Mouse (Mus musculus): ENCODE results near the gene Nectin1. TPM values are rescaled to one million over a fixed set of nuclear protein-coding genes. Genes with fewer than 3 reads are reported as not detected.
A peak's percentile ranks its signal among the peaks of the same experiment; 100 is the strongest.

Gene Nectin1
- polyA plus RNA-seq, 1 experiment from 2014 or later = 1.6 TPM

GRCm38 (mm10) chr9:43741277-43741676, 2.5 kb upstream of the Nectin1 start:
- WGBS (ENCODE audit: insufficient replicate concordance) = 11% methylated on average over 2 of the region's 2 CpGs
- Histone ChIP-seq H3K9ac (no peak overlapping the region), H3K4me3 (replicated peaks) (no peak overlapping the region), H3K4me1 (replicated peaks) (peaks cover 25% of the 10 kb centered on the region), H3K36me3 (replicated peaks) (no peaks in the 10 kb centered on the region), H3K27ac (replicated peaks) (no peak overlapping the region), H3K27me3 (peaks cover 48% of the 10 kb centered on the region), H3K9me3 (replicated peaks) (no peaks in the 10 kb centered on the region), H3K4me2 (no peak overlapping the region)
- no peak for ATAC-seq (ENCODE audit: insufficient read depth)

DNA sequence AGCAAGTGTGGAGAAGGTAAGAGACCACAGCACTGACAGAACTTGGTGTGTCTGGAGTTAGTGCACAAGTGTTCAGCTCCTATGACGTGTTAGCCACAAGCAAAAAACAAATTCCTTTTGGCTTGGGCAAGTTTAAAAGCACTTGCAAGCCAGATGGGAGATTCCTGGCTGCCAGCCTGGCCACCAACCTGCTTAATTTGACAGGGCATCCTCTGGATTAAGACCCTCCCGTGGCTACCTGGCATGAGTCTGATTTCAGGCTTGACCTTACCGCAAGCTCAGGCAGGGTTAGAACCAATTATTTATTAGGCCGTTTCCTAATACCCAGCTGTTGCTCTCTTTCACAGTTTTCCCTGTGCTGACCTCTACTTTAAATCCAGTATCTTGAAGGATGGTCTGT, 1.7 kb upstream of the Nectin1 start:
- peaks cover 25% of the 10 kb centered on the region for H3K4me1 ChIP-seq (replicated peaks)
- WGBS (ENCODE audit: insufficient replicate concordance) = 69% methylated on average over 4 of the region's 4 CpGs
- no peak for ATAC-seq (ENCODE audit: insufficient read depth)

DNA sequence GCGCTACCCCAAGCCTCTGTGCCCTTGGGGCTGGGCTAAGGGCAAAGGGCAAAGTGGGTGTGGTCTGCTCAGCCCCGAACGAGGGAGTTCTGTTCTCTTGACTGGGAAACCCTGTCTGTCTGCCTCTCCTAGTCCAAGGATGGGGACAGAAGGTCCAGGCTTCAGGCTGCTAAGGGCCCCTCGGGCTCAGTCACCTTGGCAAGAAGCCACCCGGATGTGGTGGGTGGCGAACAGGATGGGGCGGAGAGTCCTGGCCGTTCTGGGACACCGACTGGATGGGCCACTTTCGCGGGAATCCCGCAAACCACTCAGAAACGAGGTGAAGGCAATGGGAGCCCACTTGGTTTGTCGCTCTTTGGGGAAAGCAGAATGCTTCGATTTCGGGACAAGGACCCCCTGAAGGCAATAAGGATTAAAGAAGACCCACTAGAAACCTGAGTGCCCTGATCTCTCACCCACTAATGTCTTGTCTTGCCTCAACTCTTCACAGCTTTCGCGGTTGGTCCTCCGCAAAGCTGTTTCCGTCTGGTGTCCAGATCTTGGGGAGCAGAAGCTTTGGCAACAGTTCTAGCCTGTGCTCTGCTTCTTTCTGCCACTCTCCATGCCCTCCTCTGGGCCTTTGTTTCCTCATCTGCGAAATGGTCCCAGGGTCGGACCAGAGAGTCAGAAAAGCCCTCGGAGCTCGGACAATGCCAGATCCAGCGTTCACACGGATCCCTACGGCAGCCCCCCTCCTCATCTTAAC, 710 bp upstream of the Nectin1 start:
- Histone ChIP-seq H3K4me2 (peak overlapping the region; percentile 71), H3K27me3 (peaks cover 65% of the 10 kb centered on the region), H3K27ac (replicated peaks) (peak overlapping the region; percentile 73), H3K36me3 (replicated peaks) (no peaks in the 10 kb centered on the region), H3K4me3 (replicated peaks) (peak overlapping the region; percentile 63), H3K9me3 (replicated peaks) (no peaks in the 10 kb centered on the region), H3K4me1 (replicated peaks) (peaks cover 22% of the 10 kb centered on the region), H3K9ac (peak overlapping the region; percentile 60; the same call in 1 of the 2 replicates)
- peak; percentile 59 for ATAC-seq (ENCODE audit: insufficient read depth)
- WGBS (ENCODE audit: insufficient replicate concordance) = 2% methylated on average over 27 of the region's 27 CpGs

More for the DNA sequence above, 1.7 kb upstream of the Nectin1 start:
- Histone ChIP-seq H3K27me3 (peaks cover 56% of the 10 kb centered on the region), H3K9me3 (replicated peaks) (no peaks in the 10 kb centered on the region), H3K27ac (replicated peaks) (no peak overlapping the region), H3K4me3 (replicated peaks) (no peak overlapping the region), H3K4me2 (no peak overlapping the region), H3K9ac (no peak overlapping the region), H3K36me3 (replicated peaks) (no peaks in the 10 kb centered on the region)

DNA sequence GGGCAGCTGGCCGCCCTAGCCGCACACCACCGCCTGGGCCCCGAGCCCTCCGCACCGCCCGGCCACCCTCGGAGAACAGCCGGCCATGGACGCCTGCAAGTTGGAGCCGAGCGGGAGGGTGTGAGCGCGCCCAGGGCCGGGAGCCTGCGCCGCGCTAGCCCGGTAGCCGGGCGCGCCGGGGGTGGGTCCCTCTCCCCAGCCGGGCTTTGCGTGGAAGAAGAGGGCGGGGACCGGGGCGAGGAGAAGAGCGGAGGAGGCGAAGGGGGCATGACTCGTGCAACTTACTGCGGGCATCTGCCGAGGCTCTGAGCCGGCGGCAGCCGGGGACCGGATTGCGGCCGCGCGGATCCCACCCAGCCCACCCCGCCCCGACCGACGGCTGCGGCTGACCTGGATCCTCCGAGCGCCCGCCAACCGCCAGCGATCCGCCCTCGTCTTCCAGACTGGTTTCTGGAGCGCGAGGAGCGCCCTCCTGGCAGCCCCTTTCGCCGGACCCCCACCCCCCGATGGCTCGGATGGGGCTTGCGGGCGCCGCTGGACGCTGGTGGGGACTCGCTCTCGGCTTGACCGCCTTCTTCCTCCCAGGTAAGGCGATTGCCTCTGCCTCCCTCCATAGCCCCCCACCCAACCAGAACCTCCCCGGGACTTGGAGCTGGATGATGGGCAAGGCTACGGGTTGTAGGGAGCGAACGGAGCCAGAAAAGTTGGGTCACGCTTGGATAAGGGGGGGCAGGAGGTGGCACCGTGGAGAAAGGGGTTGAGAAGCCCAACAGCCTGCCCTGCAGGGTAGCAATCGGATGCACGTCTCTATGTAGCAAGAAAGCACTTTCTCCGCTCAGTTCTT, 576 bp downstream of the Nectin1 start:
- ATAC-seq (ENCODE audit: insufficient read depth) = peak; percentile 32
- H3K9me3 ChIP-seq (replicated peaks) = no peaks in the 10 kb centered on the region
- no peaks in the 10 kb centered on the region for H3K36me3 ChIP-seq (replicated peaks)
- H3K4me1 ChIP-seq (replicated peaks) = peaks cover 19% of the 10 kb centered on the region
- peaks cover 60% of the 10 kb centered on the region for H3K27me3 ChIP-seq
- peak overlapping the region; percentile 63 for H3K4me3 ChIP-seq (replicated peaks)
- peak overlapping the region; percentile 73 for H3K27ac ChIP-seq (replicated peaks)
- peak overlapping the region; percentile 71 for H3K4me2 ChIP-seq
- peak overlapping the region; percentile 60 for H3K9ac ChIP-seq
- 1% methylated on average over 70 of the region's 77 CpGs for WGBS (ENCODE audit: insufficient replicate concordance)

GRCm38 (mm10) chr9:43745051-43745792, 1.4 kb downstream of the Nectin1 start:
- peaks cover 19% of the 10 kb centered on the region for H3K4me1 ChIP-seq (replicated peaks)
- peak overlapping the region; percentile 71 for H3K4me2 ChIP-seq
- H3K4me3 ChIP-seq (replicated peaks) = peak overlapping the region; percentile 63
- H3K27ac ChIP-seq (replicated peaks) = no peak overlapping the region
- 1% methylated on average over 43 of the region's 43 CpGs for WGBS (ENCODE audit: insufficient replicate concordance)
- no peaks in the 10 kb centered on the region for H3K36me3 ChIP-seq (replicated peaks)
- H3K27me3 ChIP-seq = peaks cover 59% of the 10 kb centered on the region
- 0 out of 2 replicates have a peak, but pooled peaks have one; percentile 8 for ATAC-seq (ENCODE audit: insufficient read depth)
- H3K9me3 ChIP-seq (replicated peaks) = no peaks in the 10 kb centered on the region
- no peak overlapping the region for H3K9ac ChIP-seq

GRCm38 (mm10) chr9:43745951-43746703, 2.3 kb downstream of the Nectin1 start:
- Histone ChIP-seq H3K36me3 (replicated peaks) (no peaks in the 10 kb centered on the region), H3K4me3 (replicated peaks) (peak overlapping the region; percentile 63), H3K9me3 (replicated peaks) (no peaks in the 10 kb centered on the region), H3K27ac (replicated peaks) (no peak overlapping the region), H3K27me3 (peaks cover 59% of the 10 kb centered on the region), H3K4me1 (replicated peaks) (peaks cover 19% of the 10 kb centered on the region), H3K9ac (no peak overlapping the region), H3K4me2 (peak overlapping the region; percentile 71)
- 17% methylated on average over 13 of the region's 13 CpGs for WGBS (ENCODE audit: insufficient replicate concordance)
- ATAC-seq (ENCODE audit: insufficient read depth) = no peak

DNA sequence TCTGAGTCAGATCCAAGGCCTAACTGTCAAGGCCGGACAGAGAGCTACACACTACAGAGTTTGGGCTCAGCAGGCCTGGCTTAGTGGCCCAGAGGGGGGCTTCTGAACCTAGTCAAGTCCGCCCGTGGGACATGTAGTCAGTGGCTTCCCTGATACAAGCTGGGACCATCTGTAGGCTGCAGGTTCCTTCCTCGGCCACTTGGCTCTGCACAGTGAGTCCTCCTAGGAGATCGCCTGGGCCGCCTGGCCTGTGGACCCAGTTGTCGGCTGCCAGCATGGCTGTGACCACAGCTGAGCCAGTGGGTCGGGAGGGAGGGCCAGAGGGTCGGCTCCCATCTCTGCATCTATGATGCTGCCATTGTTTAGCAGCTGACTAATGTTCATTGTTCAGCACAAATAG, 3.9 kb downstream of the Nectin1 start:
- H3K9me3 ChIP-seq (replicated peaks) = no peaks in the 10 kb centered on the region
- peaks cover 15% of the 10 kb centered on the region for H3K4me1 ChIP-seq (replicated peaks)
- H3K4me2 ChIP-seq = no peak overlapping the region
- 51% methylated on average over 9 of the region's 9 CpGs for WGBS (ENCODE audit: insufficient replicate concordance)
- no peak overlapping the region for H3K27ac ChIP-seq (replicated peaks)
- no peaks in the 10 kb centered on the region for H3K36me3 ChIP-seq (replicated peaks)
- peaks cover 52% of the 10 kb centered on the region for H3K27me3 ChIP-seq
- H3K4me3 ChIP-seq (replicated peaks) = no peak overlapping the region
- no peak for ATAC-seq (ENCODE audit: insufficient read depth)
- no peak overlapping the region for H3K9ac ChIP-seq

- Histone ChIP-seq H3K4me3 (replicated peaks) (no peak overlapping the region), H3K36me3 (replicated peaks) (no peaks in the 10 kb centered on the region), H3K4me1 (replicated peaks) (peaks cover 7% of the 10 kb centered on the region; the same call in 1 of the 2 replicates), H3K9ac (no peak overlapping the region), H3K27ac (replicated peaks) (no peak overlapping the region), H3K4me2 (no peak overlapping the region), H3K27me3 (peaks cover 44% of the 10 kb centered on the region), H3K9me3 (replicated peaks) (no peaks in the 10 kb centered on the region)
- WGBS (ENCODE audit: insufficient replicate concordance) = 68% methylated on average over 5 of the region's 5 CpGs
- ATAC-seq (ENCODE audit: insufficient read depth) = no peak
Observed at GRCm38 (mm10) chr9:43748519-43748918, 4.7 kb downstream of the Nectin1 start.

GRCm38 (mm10) chr9:43750053-43750452, 6.3 kb downstream of the Nectin1 start:
- peaks cover 29% of the 10 kb centered on the region for H3K27me3 ChIP-seq
- H3K4me3 ChIP-seq (replicated peaks) = no peak overlapping the region
- H3K4me2 ChIP-seq = no peak overlapping the region
- no peak overlapping the region for H3K9ac ChIP-seq
- H3K27ac ChIP-seq (replicated peaks) = no peak overlapping the region
- peaks cover 10% of the 10 kb centered on the region; the same call in 1 of the 2 replicates for H3K4me1 ChIP-seq (replicated peaks)
- 72% methylated on average over 9 of the region's 9 CpGs for WGBS (ENCODE audit: insufficient replicate concordance)
- ATAC-seq (ENCODE audit: insufficient read depth) = no peak
- no peaks in the 10 kb centered on the region for H3K36me3 ChIP-seq (replicated peaks)
- H3K9me3 ChIP-seq (replicated peaks) = no peaks in the 10 kb centered on the region

- Histone ChIP-seq H3K4me2 (no peak overlapping the region), H3K36me3 (replicated peaks) (no peaks in the 10 kb centered on the region), H3K4me3 (replicated peaks) (no peak overlapping the region), H3K9ac (no peak overlapping the region), H3K27me3 (peaks cover 18% of the 10 kb centered on the region), H3K4me1 (replicated peaks) (peaks cover 16% of the 10 kb centered on the region), H3K9me3 (replicated peaks) (no peaks in the 10 kb centered on the region), H3K27ac (replicated peaks) (no peak overlapping the region)
- no peak for ATAC-seq (ENCODE audit: insufficient read depth)
- 70% methylated on average over 8 of the region's 8 CpGs for WGBS (ENCODE audit: insufficient replicate concordance)
Observed at GRCm38 (mm10) chr9:43751111-43751510, 7.3 kb downstream of the Nectin1 start.
